In the genomic region with DNA sequence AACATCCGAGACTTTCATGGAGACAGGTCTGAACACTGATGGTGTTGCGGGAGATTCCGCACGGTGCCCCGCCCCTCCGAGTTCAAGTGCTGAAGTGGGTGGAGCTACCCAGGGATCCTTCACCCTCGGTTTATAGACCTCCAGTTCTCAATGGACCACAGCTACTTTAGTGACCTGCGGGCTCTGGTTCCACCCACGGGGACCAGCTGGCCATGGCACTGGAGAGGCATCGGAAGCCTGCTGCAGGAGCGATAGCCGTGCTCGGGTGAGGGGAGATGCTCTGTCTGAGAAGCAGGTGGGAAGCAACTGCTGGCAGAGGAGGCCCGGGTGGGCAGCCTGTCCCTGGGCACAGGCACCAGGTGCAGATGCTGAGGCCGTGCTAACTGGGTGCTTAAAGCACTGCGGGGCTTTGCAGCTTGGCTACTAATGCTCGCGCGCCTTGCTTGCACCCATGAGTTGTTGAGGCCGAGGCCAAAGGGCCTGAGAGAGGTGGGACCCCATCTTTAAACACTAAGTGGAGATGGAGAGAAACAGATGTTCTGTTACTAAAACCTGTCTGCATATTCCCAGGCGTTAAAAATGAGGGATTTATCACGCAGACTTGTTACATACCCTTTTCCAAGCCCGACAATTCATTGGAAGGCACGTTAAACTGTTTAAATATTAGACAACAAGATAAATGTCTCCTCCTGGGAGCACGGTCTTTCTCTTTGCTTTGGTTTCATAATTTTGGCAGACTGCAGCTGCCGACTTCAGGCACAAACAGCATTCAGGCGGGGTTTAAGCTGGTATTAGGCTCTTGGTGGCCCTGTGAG, we compare ENCODE assay signal across 9 mouse cellular contexts. TPM values are rescaled to one million over a fixed set of nuclear protein-coding genes. Genes with fewer than 3 reads are reported as not detected.
DNase-seq lines count a peak whose midpoint lies in the region; ATAC-seq lines count a peak whose summit lies in the region.
"Had no signal": no experiment of that assay in that cellular context is flagged by ENCODE, and none has a peak within 500 bp of the region (broad histone marks: within the 10 kb centered on the region; RNA-seq: fewer than 3 reads in every experiment).

No protein-coding gene starts in this region.

- H3K27ac ChIP-seq in hindbrain, embryonic 10.5 days = peak overlapping the region; percentile 62; the same call in 1 of the 2 replicates
- H3K27ac ChIP-seq in hindbrain, embryonic 14.5 days = no peak overlapping the region
- no peak overlapping the region for H3K27ac ChIP-seq in midbrain, embryonic 11.5 days (ENCODE audit: low read depth, low read length)
- no peak overlapping the region for H3K27ac ChIP-seq in midbrain, embryonic 16.5 days (ENCODE audit: low read length)
- H3K27ac ChIP-seq in hindbrain, embryonic 15.5 days (replicated peaks) = no peak overlapping the region
- no peak overlapping the region for H3K27ac ChIP-seq in neural tube, embryonic 14.5 days (ENCODE audit: low read depth, low read length)
- H3K27ac ChIP-seq in forebrain, embryonic 10.5 days = no peak overlapping the region

- H3K9me3 ChIP-seq in hindbrain, embryonic 10.5 days = no peaks in the 10 kb centered on the region
- H3K9me3 ChIP-seq in hindbrain, embryonic 14.5 days (ENCODE audit: control insufficient read depth, low read length) = no peaks in the 10 kb centered on the region
- H3K9me3 ChIP-seq in midbrain, embryonic 11.5 days (ENCODE audit: control insufficient read depth, low read length) = no peaks in the 10 kb centered on the region
- H3K9me3 ChIP-seq in midbrain, embryonic 16.5 days (replicated peaks; ENCODE audit: control insufficient read depth, low read length, poor library complexity, severe bottlenecking) = no peaks in the 10 kb centered on the region
- no peaks in the 10 kb centered on the region for H3K9me3 ChIP-seq in hindbrain, embryonic 15.5 days
- H3K9me3 ChIP-seq in neural tube, embryonic 14.5 days (ENCODE audit: control insufficient read depth, low read length) = no peaks in the 10 kb centered on the region
- H3K9me3 ChIP-seq in forebrain, embryonic 10.5 days = no peaks in the 10 kb centered on the region

- H3K4me1 ChIP-seq in hindbrain, embryonic 10.5 days (replicated peaks) = peaks cover 24% of the 10 kb centered on the region
- H3K4me1 ChIP-seq in hindbrain, embryonic 14.5 days (replicated peaks; ENCODE audit: control insufficient read depth, insufficient read depth, low read length) = no peaks in the 10 kb centered on the region
- H3K4me1 ChIP-seq in midbrain, embryonic 11.5 days (ENCODE audit: control insufficient read depth, insufficient read depth, low read length) = no peaks in the 10 kb centered on the region
- H3K4me1 ChIP-seq in midbrain, embryonic 16.5 days (ENCODE audit: control insufficient read depth, insufficient read depth, low read length) = no peaks in the 10 kb centered on the region
- peaks cover 3% of the 10 kb centered on the region; the same call in 1 of the 2 replicates for H3K4me1 ChIP-seq in hindbrain, embryonic 15.5 days (replicated peaks)
- H3K4me1 ChIP-seq in neural tube, embryonic 14.5 days (ENCODE audit: control insufficient read depth, insufficient read depth, low read length) = 0 out of 2 replicates have a peak, but pooled peaks cover 4% of the 10 kb centered on the region
- H3K4me1 ChIP-seq in forebrain, embryonic 10.5 days = peaks cover 19% of the 10 kb centered on the region

- no peak overlapping the region for H3K9ac ChIP-seq in hindbrain, embryonic 14.5 days
- H3K9ac ChIP-seq in midbrain, embryonic 11.5 days (ENCODE audit: low read length) = no peak overlapping the region
- no peak overlapping the region for H3K9ac ChIP-seq in midbrain, embryonic 16.5 days (ENCODE audit: low read depth, low read length)
- 0 out of 2 replicates have a peak overlapping the region, but pooled peaks have one; percentile 6 for H3K9ac ChIP-seq in hindbrain, embryonic 15.5 days
- no peak overlapping the region for H3K9ac ChIP-seq in neural tube, embryonic 14.5 days (replicated peaks; ENCODE audit: low read depth, low read length)

- ATAC-seq in hindbrain, embryonic 14.5 days (ENCODE audit: low FRiP score) = no peak
- no peak for ATAC-seq in midbrain, embryonic 11.5 days (ENCODE audit: low FRiP score)
- no peak for ATAC-seq in midbrain, embryonic 16.5 days
- ATAC-seq in hindbrain, embryonic 15.5 days (ENCODE audit: low FRiP score, low read depth) = no peak
- ATAC-seq in neural tube, embryonic 14.5 days (ENCODE audit: low read depth) = no peak

- DNase-seq in hindbrain, embryonic 10.5 days (ENCODE audit: low spot score) = no peak
- no peak for DNase-seq in hindbrain, embryonic 14.5 days (ENCODE audit: low spot score)
- DNase-seq in midbrain, embryonic 11.5 days (ENCODE audit: low spot score, missing footprints) = peak; percentile 45
- DNase-seq in urinary bladder, postnatal 4 days (ENCODE audit: low spot score in 2 of 2) = no peak
- DNase-seq in forebrain, embryonic 10.5 days (ENCODE audit: extremely low spot score, low spot score) = no peak

- 69% methylated on average over 27 of the region's 27 CpGs for WGBS in hindbrain, embryonic 10.5 days
- WGBS in hindbrain, embryonic 14.5 days = 48% methylated on average over 27 of the region's 27 CpGs
- 68% methylated on average over 27 of the region's 27 CpGs for WGBS in midbrain, embryonic 11.5 days
- WGBS in midbrain, embryonic 16.5 days = 65% methylated on average over 27 of the region's 27 CpGs
- WGBS in hindbrain, embryonic 15.5 days = 48% methylated on average over 27 of the region's 27 CpGs
- 46% methylated on average over 27 of the region's 27 CpGs for WGBS in neural tube, embryonic 14.5 days
- 74% methylated on average over 27 of the region's 27 CpGs for WGBS in forebrain, embryonic 10.5 days

- H3K4me2 ChIP-seq in hindbrain, embryonic 14.5 days (replicated peaks) = no peak overlapping the region
- no peak overlapping the region for H3K4me2 ChIP-seq in midbrain, embryonic 11.5 days
- no peak overlapping the region for H3K4me2 ChIP-seq in midbrain, embryonic 16.5 days (ENCODE audit: low read length)
- 0 out of 2 replicates have a peak overlapping the region, but pooled peaks have one; percentile 5 for H3K4me2 ChIP-seq in hindbrain, embryonic 15.5 days
- H3K4me2 ChIP-seq in neural tube, embryonic 14.5 days (ENCODE audit: low read depth, low read length) = peak overlapping the region; percentile 1; the same call in 1 of the 2 replicates

- H3K4me3 ChIP-seq in hindbrain, embryonic 10.5 days = no peak overlapping the region
- H3K4me3 ChIP-seq in hindbrain, embryonic 14.5 days (replicated peaks; ENCODE audit: low read length) = no peak overlapping the region
- no peak overlapping the region for H3K4me3 ChIP-seq in midbrain, embryonic 11.5 days (ENCODE audit: low read depth, low read length)
- no peak overlapping the region for H3K4me3 ChIP-seq in midbrain, embryonic 16.5 days (ENCODE audit: low read depth, low read length)
- no peak overlapping the region for H3K4me3 ChIP-seq in hindbrain, embryonic 15.5 days
- H3K4me3 ChIP-seq in neural tube, embryonic 14.5 days (ENCODE audit: low read depth, low read length) = no peak overlapping the region
- H3K4me3 ChIP-seq in forebrain, embryonic 10.5 days = no peak overlapping the region

- H3K36me3 ChIP-seq in hindbrain, embryonic 10.5 days = no peaks in the 10 kb centered on the region
- no peaks in the 10 kb centered on the region for H3K36me3 ChIP-seq in hindbrain, embryonic 14.5 days (replicated peaks; ENCODE audit: control insufficient read depth, insufficient read depth)
- no peaks in the 10 kb centered on the region for H3K36me3 ChIP-seq in midbrain, embryonic 11.5 days (ENCODE audit: control insufficient read depth, insufficient read depth, low read length)
- no peaks in the 10 kb centered on the region for H3K36me3 ChIP-seq in midbrain, embryonic 16.5 days (ENCODE audit: control insufficient read depth, insufficient read depth, low read length)
- no peaks in the 10 kb centered on the region for H3K36me3 ChIP-seq in hindbrain, embryonic 15.5 days
- no peaks in the 10 kb centered on the region for H3K36me3 ChIP-seq in neural tube, embryonic 14.5 days (ENCODE audit: control insufficient read depth, insufficient read depth, low read length)
- no peaks in the 10 kb centered on the region for H3K36me3 ChIP-seq in forebrain, embryonic 10.5 days (replicated peaks)

- H3K27me3 ChIP-seq in hindbrain, embryonic 10.5 days (ENCODE audit: insufficient read depth, poor library complexity, severe bottlenecking) = no peaks in the 10 kb centered on the region; the same call in 1 of the 2 replicates
- no peaks in the 10 kb centered on the region for H3K27me3 ChIP-seq in hindbrain, embryonic 14.5 days (ENCODE audit: control insufficient read depth, insufficient read depth, low read length)
- no peaks in the 10 kb centered on the region for H3K27me3 ChIP-seq in midbrain, embryonic 11.5 days (ENCODE audit: control insufficient read depth, insufficient read depth, low read length)
- H3K27me3 ChIP-seq in midbrain, embryonic 16.5 days (ENCODE audit: control insufficient read depth, insufficient read depth, low read depth, low read length) = no peaks in the 10 kb centered on the region
- no peaks in the 10 kb centered on the region for H3K27me3 ChIP-seq in hindbrain, embryonic 15.5 days
- no peaks in the 10 kb centered on the region for H3K27me3 ChIP-seq in neural tube, embryonic 14.5 days (ENCODE audit: control insufficient read depth, insufficient read depth, low read length)
- 0 out of 2 replicates have a peak, but pooled peaks cover 3% of the 10 kb centered on the region for H3K27me3 ChIP-seq in forebrain, embryonic 10.5 days (ENCODE audit: poor library complexity, severe bottlenecking)

RNA-seq across cellular contexts. Expression of gene Gm11541, which starts 2.7 kb away (rescaled TPM):
- not detected in 2 replicates for polyA plus RNA-seq in hindbrain, embryonic 10.5 days (2016; fragmentation: Nextera tagmentation; extraction: Ambion mirVana)
- polyA plus RNA-seq in hindbrain, embryonic 14.5 days (2014; fragmentation: Nextera tagmentation; extraction: Ambion mirVana) = 0.27 TPM in 1 of 2 replicates, not detected in the other
- not detected in 2 replicates for polyA plus RNA-seq in midbrain, embryonic 11.5 days (2014; fragmentation: Nextera tagmentation; extraction: Ambion mirVana)
- polyA plus RNA-seq in midbrain, embryonic 16.5 days (2015; fragmentation: Nextera tagmentation; extraction: Ambion mirVana) = not detected in 2 replicates
- 0.17 and 0.30 TPM in 2 replicates for polyA plus RNA-seq in hindbrain, embryonic 15.5 days (2015; fragmentation: Nextera tagmentation; extraction: Ambion mirVana)
- polyA plus RNA-seq in neural tube, embryonic 14.5 days (2014; fragmentation: Nextera tagmentation; extraction: Ambion mirVana) = 0.21 TPM in 1 of 2 replicates, not detected in the other
- polyA plus RNA-seq in forebrain, embryonic 10.5 days (2016; fragmentation: Nextera tagmentation; extraction: Ambion mirVana) = not detected in 2 replicates
- polyA plus RNA-seq: gonadal fat pad, adult 2 months had no signal

RNA-seq across cellular contexts. Expression of gene Xylt2, which starts 24.3 kb away (rescaled TPM):
- 13.9 and 16.7 TPM in 2 replicates for polyA plus RNA-seq in hindbrain, embryonic 10.5 days (2016; fragmentation: Nextera tagmentation; extraction: Ambion mirVana)
- polyA plus RNA-seq in hindbrain, embryonic 14.5 days (2014; fragmentation: Nextera tagmentation; extraction: Ambion mirVana) = 13.2 and 14.8 TPM in 2 replicates
- polyA plus RNA-seq in midbrain, embryonic 11.5 days (2014; fragmentation: Nextera tagmentation; extraction: Ambion mirVana) = 8.2 and 12.0 TPM in 2 replicates
- 11.6 and 11.8 TPM in 2 replicates for polyA plus RNA-seq in midbrain, embryonic 16.5 days (2015; fragmentation: Nextera tagmentation; extraction: Ambion mirVana)
- polyA plus RNA-seq in hindbrain, embryonic 15.5 days (2015; fragmentation: Nextera tagmentation; extraction: Ambion mirVana) = 13.6 and 15.1 TPM in 2 replicates
- 11.6 and 13.6 TPM in 2 replicates for polyA plus RNA-seq in neural tube, embryonic 14.5 days (2014; fragmentation: Nextera tagmentation; extraction: Ambion mirVana)
- polyA plus RNA-seq in forebrain, embryonic 10.5 days (2016; fragmentation: Nextera tagmentation; extraction: Ambion mirVana) = 14.4 and 15.2 TPM in 2 replicates

RNA-seq across cellular contexts. Expression of gene Cdc34b, which starts 40.0 kb away (rescaled TPM):
- polyA plus RNA-seq in hindbrain, embryonic 10.5 days (2016; fragmentation: Nextera tagmentation; extraction: Ambion mirVana) = 0.30 TPM in 1 of 2 replicates, not detected in the other
- polyA plus RNA-seq in hindbrain, embryonic 14.5 days (2014; fragmentation: Nextera tagmentation; extraction: Ambion mirVana) = not detected in 2 replicates
- 0.22 TPM in 1 of 2 replicates, not detected in the other for polyA plus RNA-seq in midbrain, embryonic 11.5 days (2014; fragmentation: Nextera tagmentation; extraction: Ambion mirVana)
- polyA plus RNA-seq in midbrain, embryonic 16.5 days (2015; fragmentation: Nextera tagmentation; extraction: Ambion mirVana) = 0.15 TPM in 1 of 2 replicates, not detected in the other
- polyA plus RNA-seq in hindbrain, embryonic 15.5 days (2015; fragmentation: Nextera tagmentation; extraction: Ambion mirVana) = 0.13 TPM in 1 of 2 replicates, not detected in the other
- not detected in 2 replicates for polyA plus RNA-seq in neural tube, embryonic 14.5 days (2014; fragmentation: Nextera tagmentation; extraction: Ambion mirVana)
- polyA plus RNA-seq in forebrain, embryonic 10.5 days (2016; fragmentation: Nextera tagmentation; extraction: Ambion mirVana) = 0.20 and 0.26 TPM in 2 replicates

RNA-seq across cellular contexts. Expression of gene Eme1, which starts 47.8 kb away (rescaled TPM):
- polyA plus RNA-seq in hindbrain, embryonic 10.5 days (2016; fragmentation: Nextera tagmentation; extraction: Ambion mirVana) = 42.3 and 57.1 TPM in 2 replicates
- polyA plus RNA-seq in hindbrain, embryonic 14.5 days (2014; fragmentation: Nextera tagmentation; extraction: Ambion mirVana) = 3.1 and 4.2 TPM in 2 replicates
- 46.8 and 47.7 TPM in 2 replicates for polyA plus RNA-seq in midbrain, embryonic 11.5 days (2014; fragmentation: Nextera tagmentation; extraction: Ambion mirVana)
- polyA plus RNA-seq in midbrain, embryonic 16.5 days (2015; fragmentation: Nextera tagmentation; extraction: Ambion mirVana) = 2.2 and 2.9 TPM in 2 replicates
- polyA plus RNA-seq in hindbrain, embryonic 15.5 days (2015; fragmentation: Nextera tagmentation; extraction: Ambion mirVana) = 4.0 and 5.8 TPM in 2 replicates
- 1.1 and 1.8 TPM in 2 replicates for polyA plus RNA-seq in neural tube, embryonic 14.5 days (2014; fragmentation: Nextera tagmentation; extraction: Ambion mirVana)
- 69.6 and 79.1 TPM in 2 replicates for polyA plus RNA-seq in forebrain, embryonic 10.5 days (2016; fragmentation: Nextera tagmentation; extraction: Ambion mirVana)

RNA-seq across cellular contexts. Expression of gene Mrpl27, which starts 48.0 kb away (rescaled TPM):
- polyA plus RNA-seq in hindbrain, embryonic 10.5 days (2016; fragmentation: Nextera tagmentation; extraction: Ambion mirVana) = 133 and 157 TPM in 2 replicates
- 118 and 140 TPM in 2 replicates for polyA plus RNA-seq in hindbrain, embryonic 14.5 days (2014; fragmentation: Nextera tagmentation; extraction: Ambion mirVana)
- polyA plus RNA-seq in midbrain, embryonic 11.5 days (2014; fragmentation: Nextera tagmentation; extraction: Ambion mirVana) = 125 and 129 TPM in 2 replicates
- 126 and 134 TPM in 2 replicates for polyA plus RNA-seq in midbrain, embryonic 16.5 days (2015; fragmentation: Nextera tagmentation; extraction: Ambion mirVana)
- polyA plus RNA-seq in hindbrain, embryonic 15.5 days (2015; fragmentation: Nextera tagmentation; extraction: Ambion mirVana) = 139 and 155 TPM in 2 replicates
- 122 and 147 TPM in 2 replicates for polyA plus RNA-seq in neural tube, embryonic 14.5 days (2014; fragmentation: Nextera tagmentation; extraction: Ambion mirVana)
- polyA plus RNA-seq in forebrain, embryonic 10.5 days (2016; fragmentation: Nextera tagmentation; extraction: Ambion mirVana) = 135 and 142 TPM in 2 replicates

Comparison
In these comparisons a context has a peak if more than half of its experiments do, and no peak if none do; other contexts are left out.
1. H3K4me2 ChIP-seq: peak in hindbrain, embryonic 15.5 days (single experiment) and neural tube, embryonic 14.5 days (single experiment); none in hindbrain, embryonic 14.5 days (single experiment), midbrain, embryonic 11.5 days (single experiment) and midbrain, embryonic 16.5 days (single experiment).